Mouse (Mus musculus): ENCODE data around the gene Scfd2.

- no peak for TF ChIP-seq CTCF (IDR thresholded peaks at IDR 0.05; ENCODE audit: low read depth, low read length)
- no peak for TF ChIP-seq POLR2A (IDR thresholded peaks at IDR 0.05; ENCODE audit: extremely low read depth, insufficient read depth, low read length)
These were observed 305.4 kb downstream of the Scfd2 start for GRCm38 (mm10) chr5:74226183-74226582.

Measured in liver, adult 2 months (tissue).